Mouse (Mus musculus) cerebellum, adult 18-20 months (tissue): ENCODE data around the gene Nfix.
"Not testable (repeated sequence)": the region's sequence is repeated elsewhere in the genome, so short reads cannot be mapped to it uniquely, and the experiment has no call there.

ENCODE experiments used
- DNase-seq, 2 experiments: peaks; one replicate each; pipeline ENCODE4 v3.0.0; 2021

Gene Nfix

GRCm38 (mm10) chr8:84832759-84833742, 32.9 kb upstream of the Nfix start:
- no peak for DNase-seq

GRCm38 (mm10) chr8:84832034-84832717, 32.0 kb upstream of the Nfix start:
- DNase-seq, result peak; percentile 82 to 90

DNA sequence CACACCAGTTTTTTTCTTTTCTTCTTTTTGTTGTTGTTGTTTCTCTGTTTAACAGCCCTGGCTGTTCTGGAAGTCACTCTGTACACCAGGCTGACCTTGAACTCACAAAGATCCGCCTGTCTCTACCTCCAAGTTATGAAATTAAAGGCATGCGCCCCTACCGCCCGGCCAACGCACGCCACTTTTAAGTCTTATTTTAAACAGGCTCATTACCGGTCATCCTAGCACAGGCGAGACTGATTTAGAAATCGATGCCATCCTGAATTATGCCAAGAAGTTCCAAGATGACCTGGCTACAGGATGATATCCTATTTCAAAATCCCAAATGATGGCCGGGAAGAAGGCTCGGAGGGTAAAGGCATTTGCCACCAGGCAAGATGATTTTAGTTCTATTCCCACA, 31.3 kb upstream of the Nfix start, which contains the start of gene Gadd45gip1:
Gene Gadd45gip1, plus strand, starts transcription at position 33 of the 400 bp plus-strand sequence.
- DNase-seq, result peak in 1 of 2 experiments; percentile 52

- DNase-seq, result not testable (repeated sequence)
These were observed 26.4 kb upstream of the Nfix start for GRCm38 (mm10) chr8:84826518-84826917.

GRCm38 (mm10) chr8:84825636-84826035, 25.5 kb upstream of the Nfix start:
- no peak for DNase-seq

DNA sequence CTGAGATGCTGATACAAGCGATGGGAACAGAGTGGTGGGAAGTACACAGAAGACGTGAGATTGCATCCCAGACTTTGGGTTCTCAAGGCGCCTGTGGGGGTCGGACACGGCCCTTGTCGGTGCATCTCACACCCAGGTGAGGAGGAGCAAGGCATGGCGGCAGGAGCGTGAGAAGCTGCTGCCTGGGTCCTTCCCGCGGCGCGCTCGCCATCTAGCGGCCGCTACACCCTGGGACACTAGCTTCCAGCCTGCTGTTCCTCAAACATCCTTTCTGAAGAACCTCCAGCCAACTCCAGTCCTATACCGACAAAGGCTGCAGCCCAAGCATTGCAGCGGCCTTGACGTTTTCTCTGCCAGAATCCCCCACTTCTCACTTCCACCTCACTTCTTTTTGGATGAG, 23.5 kb upstream of the Nfix start:
- peak; percentile 78 to 83 for DNase-seq

DNA sequence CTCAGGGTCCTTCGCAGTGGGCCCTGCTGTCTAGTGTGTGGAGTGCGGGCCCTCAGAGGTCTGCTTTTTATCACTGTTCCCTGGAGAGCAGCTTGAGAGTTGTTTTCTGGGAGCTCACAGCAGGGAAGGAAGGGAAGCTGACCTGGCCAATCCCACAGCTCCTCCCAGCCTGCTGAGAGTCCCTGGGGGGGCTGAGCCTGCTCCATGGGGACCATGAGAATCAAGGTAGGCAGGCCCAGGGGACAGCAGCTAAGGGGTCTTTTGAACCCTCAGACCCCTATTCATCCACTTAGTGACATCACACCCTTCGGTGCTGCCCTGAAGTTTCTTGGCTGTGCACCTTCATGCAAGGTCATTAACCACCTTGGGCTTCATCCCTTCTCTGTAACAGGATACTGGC, 22.6 kb upstream of the Nfix start, which contains the start of gene Dand5:
Gene Dand5, minus strand, starts transcription at position 101 of the 400 bp plus-strand sequence.
- no peak for DNase-seq

DNA sequence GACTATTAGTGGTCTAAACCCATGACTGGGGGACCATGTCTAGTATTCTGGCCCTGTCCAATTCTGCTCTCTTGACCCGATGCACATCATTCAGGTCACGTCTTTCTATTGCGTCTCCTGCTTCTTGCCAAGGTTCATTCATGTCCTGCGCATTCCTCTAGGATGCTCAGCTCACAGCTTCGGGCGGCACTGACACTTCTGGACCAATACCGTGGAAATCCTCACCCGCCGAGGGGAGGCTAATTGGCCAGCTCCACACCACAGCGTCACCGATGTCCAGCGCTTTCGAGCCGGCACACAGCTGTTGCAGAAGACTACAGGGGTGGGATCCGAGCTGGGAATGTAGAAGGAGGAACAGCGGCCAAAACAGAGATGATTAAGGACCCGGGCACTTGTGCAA, 16.0 kb upstream of the Nfix start:
- DNase-seq, result peak in 1 of 2 experiments; percentile 26

DNA sequence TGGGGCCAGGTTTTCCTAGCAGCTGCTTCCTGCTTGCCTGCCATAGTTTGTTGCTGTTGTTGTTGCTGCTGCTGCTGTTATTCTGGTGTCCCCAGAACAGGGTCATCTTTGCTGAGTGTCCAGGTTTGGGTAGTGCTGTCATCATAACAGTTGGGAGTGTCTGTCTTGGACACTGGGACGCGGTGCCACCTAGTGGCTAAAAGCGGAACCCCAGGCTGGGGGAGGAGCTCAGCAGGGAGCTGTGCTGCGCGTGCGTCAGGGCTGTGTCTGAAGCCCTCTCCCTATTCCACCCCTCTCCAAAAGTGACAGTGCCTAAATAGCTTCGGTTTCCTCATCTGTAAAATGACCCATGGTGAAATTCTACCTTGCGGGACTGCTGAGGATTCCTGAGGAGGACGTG, 15.4 kb upstream of the Nfix start:
- peak; percentile 94 to 99 for DNase-seq

DNA sequence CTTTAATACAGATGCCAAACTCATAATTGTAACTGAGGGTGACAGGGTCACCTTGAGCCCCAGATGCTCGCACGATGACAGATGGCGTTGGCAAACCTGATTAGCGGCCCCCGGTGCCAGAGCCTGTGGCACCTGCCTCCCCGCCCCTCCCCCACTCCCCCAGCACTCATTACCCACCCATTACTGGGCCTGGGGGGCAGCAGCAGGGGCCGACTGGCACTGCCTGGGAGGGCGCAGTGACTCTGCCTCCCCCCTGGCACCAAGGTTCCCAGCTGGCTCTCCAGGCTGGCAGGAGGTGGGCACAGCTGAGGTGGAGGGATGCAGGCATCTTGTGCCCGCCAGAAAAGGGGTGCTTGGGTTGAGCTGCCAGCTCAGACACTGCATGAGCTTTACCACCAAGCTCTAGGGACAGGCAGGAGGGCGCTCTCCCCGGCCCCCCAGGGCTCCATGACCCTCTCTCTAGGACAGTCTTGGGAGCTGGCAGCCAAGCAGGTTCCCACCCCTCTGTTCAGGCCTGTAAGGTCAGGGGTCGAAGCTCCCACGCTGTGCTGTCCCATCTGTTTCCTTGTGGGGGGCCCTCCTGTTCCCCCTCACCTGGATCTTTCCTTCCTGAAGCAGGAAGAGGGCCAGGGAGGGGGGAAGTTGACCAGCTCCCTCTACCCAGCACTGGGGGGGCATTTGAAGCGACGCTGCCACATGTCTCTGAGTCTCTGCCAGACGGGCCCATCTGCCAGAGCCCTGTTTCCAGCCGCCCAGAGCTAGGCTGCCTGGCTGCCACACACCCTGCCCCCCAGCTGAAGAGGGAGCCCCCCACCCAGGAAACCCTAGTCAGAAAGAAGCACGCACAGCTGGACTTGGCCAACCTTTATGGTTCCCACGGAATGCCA, 14.7 kb upstream of the Nfix start:
- peak; percentile 58 to 59 for DNase-seq

DNA sequence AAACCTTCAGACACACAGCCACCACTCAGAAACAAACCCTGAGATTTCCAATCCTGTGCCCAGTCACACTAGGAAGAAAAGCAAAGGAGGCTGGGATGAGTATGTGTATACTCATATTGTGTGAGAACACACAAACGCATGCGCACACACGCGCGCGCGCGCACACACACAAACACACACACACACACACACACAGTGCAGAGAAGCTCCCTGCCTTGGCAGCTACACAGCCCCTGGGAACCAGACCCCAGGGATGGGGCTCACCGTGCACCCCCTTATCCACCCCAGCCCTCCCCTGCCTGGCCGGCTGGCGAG, 14.1 kb upstream of the Nfix start:
- DNase-seq, result peak in 1 of 2 experiments; percentile 22

DNA sequence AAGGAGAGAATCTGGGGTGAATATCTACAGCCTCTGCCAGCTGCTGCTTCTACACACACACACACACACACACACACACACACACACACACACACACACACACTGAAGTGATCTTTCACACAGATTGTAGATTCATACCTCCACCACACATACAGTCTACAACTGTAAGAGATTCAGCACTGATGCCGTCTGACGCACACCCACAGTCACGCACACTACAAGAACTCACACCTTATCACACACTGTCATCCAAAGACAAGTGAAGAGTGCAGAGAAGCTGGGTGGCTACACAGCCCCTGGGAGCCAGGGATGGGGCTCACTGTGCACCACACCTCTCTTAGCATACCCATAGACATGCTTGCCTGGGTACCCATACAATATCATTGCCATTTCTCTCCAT, 13.7 kb upstream of the Nfix start:
- no peak for DNase-seq

GRCm38 (mm10) chr8:84813059-84813458, 12.9 kb upstream of the Nfix start:
- peak; percentile 86 to 93 for DNase-seq

DNA sequence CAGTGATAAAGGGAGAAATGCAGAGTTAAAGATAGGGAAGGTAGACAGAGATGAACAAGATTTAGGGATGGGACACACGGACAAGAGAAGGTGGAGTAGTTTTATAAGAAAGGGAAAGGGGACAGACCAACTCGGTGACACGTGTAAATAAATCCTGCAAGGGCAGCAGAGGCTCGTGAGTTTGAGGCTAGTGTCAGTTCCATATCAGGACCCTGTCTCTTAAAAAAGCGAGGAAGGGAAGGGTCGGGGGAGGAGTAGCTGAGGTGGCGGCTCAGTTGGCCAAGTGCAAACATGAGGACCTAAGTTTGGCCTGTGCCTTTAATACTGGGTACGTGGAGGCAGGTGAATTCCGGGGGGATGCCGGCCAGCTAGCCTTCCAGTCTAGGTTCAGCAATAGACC, 11.2 kb upstream of the Nfix start:
- peak in 1 of 2 experiments; percentile 17 for DNase-seq

DNA sequence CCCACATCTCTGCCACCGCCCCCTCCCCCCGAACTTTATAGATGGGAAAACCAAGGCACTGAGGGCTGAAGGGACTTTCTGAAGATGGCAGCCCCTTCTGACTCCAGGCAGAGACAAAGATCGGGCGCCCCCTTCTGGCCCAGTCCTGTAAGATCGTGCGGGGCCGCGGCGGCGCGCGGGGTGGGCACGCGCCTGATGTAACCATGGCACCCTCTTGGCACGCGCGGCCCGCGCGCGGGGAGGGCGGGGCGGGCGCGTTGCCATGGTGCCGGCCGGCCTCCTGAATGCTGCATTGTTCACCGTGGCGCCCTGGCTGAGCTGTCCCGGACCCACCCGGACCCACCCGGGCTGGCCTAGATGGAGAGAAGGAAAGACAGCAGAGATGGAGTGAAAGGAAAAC, 10.8 kb upstream of the Nfix start:
- peak; percentile 91 to 99 for DNase-seq

- no peak for DNase-seq
These were observed 9.8 kb upstream of the Nfix start for GRCm38 (mm10) chr8:84809941-84810280.

- no peak for DNase-seq
These were observed 9.2 kb upstream of the Nfix start for GRCm38 (mm10) chr8:84809109-84809940.

- no peak for DNase-seq
These were observed 5.9 kb upstream of the Nfix start for GRCm38 (mm10) chr8:84806031-84806430.

- DNase-seq, result peak; percentile 65 to 80
These were observed 810 bp downstream of the Nfix start for GRCm38 (mm10) chr8:84799136-84799931.

DNA sequence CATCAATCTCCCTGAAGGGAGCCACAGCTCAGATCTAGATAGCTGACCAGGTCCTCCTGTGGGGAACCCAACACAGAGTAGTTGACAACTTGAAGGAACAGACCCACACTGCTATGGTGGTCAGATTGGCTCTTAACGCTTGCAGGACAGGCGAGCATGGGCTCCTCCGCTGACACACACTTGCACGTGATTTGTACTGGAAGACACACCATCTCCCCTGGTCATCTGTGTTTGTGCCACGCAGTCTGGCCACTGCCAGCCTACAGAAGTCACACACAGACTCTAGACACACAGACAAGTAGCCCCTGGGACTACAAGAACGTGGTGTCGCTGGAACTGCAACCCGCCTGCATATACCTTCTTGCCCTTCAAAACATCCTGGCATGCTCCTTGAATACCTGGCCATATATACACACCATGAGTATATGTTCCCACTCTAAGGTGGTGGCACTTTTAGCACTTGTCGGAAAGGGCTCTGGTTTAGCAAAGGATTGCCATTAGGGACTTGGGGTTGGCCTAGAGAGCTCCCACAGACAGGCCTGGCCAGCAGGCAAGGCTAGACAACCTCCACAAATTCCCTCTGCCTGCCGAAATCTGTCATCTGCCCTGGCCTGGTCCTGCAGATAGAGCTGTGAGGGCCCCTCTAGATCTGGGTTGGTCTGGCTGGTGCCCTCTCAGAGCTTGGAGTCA, 1.6 kb downstream of the Nfix start:
- peak; percentile 24 to 60 for DNase-seq
